Mouse (Mus musculus) embryonic facial prominence, embryonic 10.5 days (tissue): ENCODE data around the gene 9030624G23Rik. TPM values are rescaled to one million over a fixed set of nuclear protein-coding genes. Genes with fewer than 3 reads are reported as not detected.
"Not testable (repeated sequence)": the region's sequence is repeated elsewhere in the genome, so short reads cannot be mapped to it uniquely, and the experiment has no call there.

Experiments
- DNase-seq: peaks from one replicate; pipeline ENCODE4 v3.0.0-alpha.2; 2017; ENCODE audit warnings: low spot score
- H3K27ac ChIP-seq: fragments of 300-500 bp; sonication (generic); replicated peaks from 2 replicates; pipeline ENCODE4 v1.5.1; 2016; ENCODE audit warnings: mild to moderate bottlenecking
- H3K27me3 ChIP-seq: fragments of 300-500 bp; sonication (generic); replicated peaks from 2 replicates; pipeline ENCODE4 v1.6.1; 2016; ENCODE audit warnings: low read depth, mild to moderate bottlenecking; ENCODE audit not compliant: poor library complexity, severe bottlenecking
- H3K36me3 ChIP-seq: fragments of 300-500 bp; sonication (generic); replicated peaks from 2 replicates; pipeline ENCODE4 v1.6.1; 2016; ENCODE audit warnings: mild to moderate bottlenecking, moderate library complexity
- H3K4me1 ChIP-seq: fragments of 300-500 bp; sonication (generic); 2 replicates; pipeline ENCODE4 v1.6.1; 2016
- H3K4me3 ChIP-seq: fragments of 300-500 bp; sonication (generic); 2 replicates; pipeline ENCODE4 v1.5.1; 2016; ENCODE audit warnings: mild to moderate bottlenecking, moderate library complexity
- H3K9me3 ChIP-seq: fragments of 300-500 bp; sonication (generic); 2 replicates; pipeline ENCODE4 v1.6.1; 2016; ENCODE audit warnings: mild to moderate bottlenecking
- WGBS: fragments of 180-500 bp; shearing (Covaris S2); methylation state at CpG from one replicate; pipeline ENCODE4 v1.1.7; 2016; 5-methylcytosine and 5-hydroxymethylcytosine counted together
- polyA plus RNA-seq: library from polyadenylated mRNA; unstranded; fragments of >200 nt; fragmentation: Nextera tagmentation; extraction: Ambion mirVana; gene quantifications from 2 replicates; pipeline ENCODE4 v1.2.1, GENCODE M21; 2016

Gene 9030624G23Rik
- 3.4 TPM in 2 replicates for polyA plus RNA-seq

DNA sequence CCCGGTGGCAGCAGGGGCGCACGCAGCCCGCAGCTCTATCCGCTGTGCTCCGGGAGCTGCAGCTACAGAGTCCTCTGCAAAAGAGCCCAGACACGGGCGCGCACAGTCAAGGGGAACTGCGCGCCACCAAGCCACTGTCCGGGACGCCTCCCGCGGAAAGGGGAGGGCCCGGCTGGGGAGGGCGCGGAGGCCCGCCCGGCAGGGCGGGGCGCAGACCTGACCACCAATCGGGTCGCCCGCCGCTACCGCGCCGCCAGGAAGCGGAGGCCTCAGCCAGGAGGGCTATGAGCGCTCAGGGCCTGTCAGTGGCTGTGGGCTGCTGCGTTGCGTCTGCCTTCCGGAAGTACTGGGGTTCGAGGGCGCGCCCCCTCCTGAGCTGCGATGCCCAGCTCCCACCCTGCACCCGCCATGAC lies at the start of gene 9030624G23Rik:
Gene 9030624G23Rik, minus strand, starts transcription at position 139 of the 413 bp plus-strand sequence.
- Histone ChIP-seq H3K4me3 (peak within 1 kb of the TSS; percentile 61), H3K27ac (peak within 1 kb of the TSS; percentile 80)
- not testable (repeated sequence) for H3K9me3 ChIP-seq, H3K36me3 ChIP-seq, H3K27me3 ChIP-seq, H3K4me1 ChIP-seq
- WGBS = 1% methylated on average over 39 of the region's 39 CpGs
- DNase-seq = peak; percentile 73

DNA sequence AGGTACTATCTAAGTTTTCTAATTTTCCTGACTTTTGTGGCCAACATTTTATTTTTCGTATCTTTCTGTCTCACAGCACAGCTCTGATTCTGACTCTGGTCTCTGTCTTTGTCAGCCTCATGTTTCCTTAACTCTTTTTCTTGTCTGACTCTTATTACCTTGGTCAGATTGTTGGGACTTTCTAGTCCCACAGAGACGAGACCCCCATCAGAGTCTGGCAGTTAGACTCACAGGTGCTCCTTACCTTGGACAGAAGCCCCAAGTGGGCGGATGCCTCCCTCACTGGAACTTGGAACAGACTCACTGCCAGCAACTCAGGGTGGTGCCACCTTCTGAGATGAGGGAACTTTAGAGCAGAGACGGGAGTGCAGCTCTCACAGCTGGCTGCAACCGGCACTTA lies 13.9 kb downstream of the 9030624G23Rik start:
- H3K27me3 ChIP-seq, H3K27ac ChIP-seq, H3K4me3 ChIP-seq, H3K4me1 ChIP-seq, DNase-seq: not testable (repeated sequence)
- WGBS = 88% methylated on average over 3 of the region's 5 CpGs
- Histone ChIP-seq H3K9me3 (peaks cover 20% of the 10 kb centered on the region; the same call in 1 of the 2 replicates), H3K36me3 (peaks cover 17% of the 10 kb centered on the region)
